Mouse (Mus musculus) lung, postnatal 10 days (tissue): ENCODE measurements around the gene BC028528.
"Not testable (repeated sequence)": the region's sequence is repeated elsewhere in the genome, so short reads cannot be mapped to it uniquely, and the experiment has no call there.

ENCODE experiments used
- DNase-seq: peaks from one replicate; pipeline ENCODE4 v3.0.0; 2021

The BC028528 gene

GRCm38 (mm10) chr3:95871392-95871867, 20.4 kb downstream of the BC028528 start, which contains the start of gene Mrps21:
Gene Mrps21, minus strand, starts transcription at chr3:95871519.
- peak; percentile 89 for DNase-seq

- DNase-seq, result no peak
Observed at GRCm38 (mm10) chr3:95870976-95871375, 20.8 kb downstream of the BC028528 start.

- DNase-seq, result no peak
Observed at GRCm38 (mm10) chr3:95867408-95867807, 24.4 kb downstream of the BC028528 start.

- no peak for DNase-seq
Observed at GRCm38 (mm10) chr3:95866071-95866470, 25.7 kb downstream of the BC028528 start.

- DNase-seq, result no peak
Observed at GRCm38 (mm10) chr3:95865571-95865970, 26.2 kb downstream of the BC028528 start.

- DNase-seq, result no peak
Observed at GRCm38 (mm10) chr3:95865050-95865449, 26.8 kb downstream of the BC028528 start.

GRCm38 (mm10) chr3:95863578-95863977, 28.2 kb downstream of the BC028528 start:
- no peak for DNase-seq

GRCm38 (mm10) chr3:95861796-95862195, 30.0 kb downstream of the BC028528 start:
- DNase-seq, result peak; percentile 94

GRCm38 (mm10) chr3:95861216-95861615, 30.6 kb downstream of the BC028528 start:
- peak; percentile 18 for DNase-seq

- no peak for DNase-seq
Observed at GRCm38 (mm10) chr3:95860323-95860722, 31.5 kb downstream of the BC028528 start.

GRCm38 (mm10) chr3:95858278-95858677, 33.5 kb downstream of the BC028528 start:
- not testable (repeated sequence) for DNase-seq

GRCm38 (mm10) chr3:95857050-95857449, 34.8 kb downstream of the BC028528 start:
- not testable (repeated sequence) for DNase-seq

GRCm38 (mm10) chr3:95856115-95856514, 35.7 kb downstream of the BC028528 start:
- DNase-seq, result peak; percentile 10

GRCm38 (mm10) chr3:95855502-95856089, 36.2 kb downstream of the BC028528 start, which contains the start of gene Prpf3:
Gene Prpf3, minus strand, starts transcription at chr3:95855885.
- DNase-seq, result peak; percentile 97

GRCm38 (mm10) chr3:95851317-95851716, 40.5 kb downstream of the BC028528 start:
- no peak for DNase-seq

GRCm38 (mm10) chr3:95850611-95851010, 41.2 kb downstream of the BC028528 start:
- no peak for DNase-seq

GRCm38 (mm10) chr3:95842503-95843214, 49.1 kb downstream of the BC028528 start:
- DNase-seq, result no peak

GRCm38 (mm10) chr3:95839250-95839649, 52.6 kb downstream of the BC028528 start:
- no peak for DNase-seq
